Mouse (Mus musculus) liver, adult 2 months (tissue): ENCODE results near the gene Wdr76.
"Not testable (repeated sequence)": the region's sequence is repeated elsewhere in the genome, so short reads cannot be mapped to it uniquely, and the experiment has no call there.

Experiments used
- CTCF ChIP-seq: fragments of 200-500 bp; IDR thresholded peaks from 2 replicates; pipeline ENCODE4 v1.5.1; 2011; ENCODE audit warnings: low read depth, low read length, control low read depth
- POLR2A ChIP-seq: fragments of 200-500 bp; IDR thresholded peaks from 2 replicates; pipeline ENCODE4 v1.6.1; 2011; ENCODE audit warnings: low read length, control low read depth; ENCODE audit not compliant: insufficient read depth; ENCODE audit errors: extremely low read depth

- not testable (repeated sequence) for TF ChIP-seq CTCF, POLR2A
Observed at GRCm38 (mm10) chr2:121484403-121484802, 22.1 kb upstream of the Wdr76 start.
